ENCODE assay signal across 17 mouse cellular contexts in the genomic region with DNA sequence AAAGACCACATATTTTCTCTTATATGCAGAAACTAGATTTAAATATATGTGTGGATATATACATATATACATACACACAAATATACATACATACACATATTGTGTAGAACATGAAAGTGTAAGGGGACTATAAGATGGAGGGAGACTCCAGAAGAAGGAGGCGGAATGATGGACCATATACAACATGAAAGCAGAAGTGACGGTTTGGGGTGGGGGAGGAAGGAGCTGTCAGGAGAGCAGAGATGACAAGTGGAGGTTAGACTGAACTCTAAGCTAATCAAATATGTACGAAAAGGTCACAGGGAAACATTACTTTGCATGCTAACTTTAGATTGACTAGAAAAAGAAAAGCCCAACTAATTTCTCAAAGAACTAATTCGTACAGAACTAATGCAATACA. TPM values are rescaled to one million over a fixed set of nuclear protein-coding genes. Genes with fewer than 3 reads are reported as not detected.
"Had no signal": no experiment of that assay in that cellular context is flagged by ENCODE, and none has a peak within 500 bp of the region (broad histone marks: within the 10 kb centered on the region; RNA-seq: fewer than 3 reads in every experiment).

No protein-coding gene starts in this region.

- H3K9ac ChIP-seq: neural tube, embryonic 13.5 days; neural tube, embryonic 15.5 days; stomach, embryonic 15.5 days had no signal

- H3K4me3 ChIP-seq: neural tube, embryonic 13.5 days; neural tube, embryonic 15.5 days; stomach, embryonic 15.5 days had no signal

- H3K27ac ChIP-seq: neural tube, embryonic 13.5 days; neural tube, embryonic 15.5 days; stomach, embryonic 15.5 days; stomach, postnatal 0 days had no signal

- H3K27me3 ChIP-seq: neural tube, embryonic 13.5 days; neural tube, embryonic 15.5 days; stomach, embryonic 15.5 days had no signal

- H3K4me1 ChIP-seq: neural tube, embryonic 13.5 days; neural tube, embryonic 15.5 days; stomach, embryonic 15.5 days had no signal

- H3K9me3 ChIP-seq: neural tube, embryonic 13.5 days; neural tube, embryonic 15.5 days; stomach, embryonic 15.5 days had no signal

- H3K4me2 ChIP-seq: neural tube, embryonic 13.5 days; neural tube, embryonic 15.5 days; stomach, embryonic 15.5 days had no signal

- DNase-seq: retina, postnatal 1 day; right cerebral cortex, adult 18-20 months; right cerebral cortex, postnatal 14 days; right cerebral cortex, postnatal 25 days; right cerebral cortex, postnatal 4 days; spleen, adult 18-20 months; thymus, adult 18-20 months; thymus, adult 2 months; thymus, postnatal 14 days; thymus, postnatal 25 days; thymus, postnatal 36 days; thymus, postnatal 4 days had no signal

- H3K36me3 ChIP-seq: neural tube, embryonic 13.5 days; neural tube, embryonic 15.5 days; stomach, embryonic 15.5 days had no signal

RNA-seq across cellular contexts. Expression of a gene that starts 20.5 kb away (rescaled TPM):
- total RNA-seq: neutrophil, adult 5-6 weeks had no signal
